Mouse (Mus musculus) lung, embryonic 15.5 days (tissue): ENCODE data around the gene Mycl. TPM values are rescaled to one million over a fixed set of nuclear protein-coding genes. Genes with fewer than 3 reads are reported as not detected.
A peak's percentile ranks its signal among the peaks of the same experiment; 100 is the strongest.
"Not testable (repeated sequence)": the region's sequence is repeated elsewhere in the genome, so short reads cannot be mapped to it uniquely, and the experiment has no call there.

ENCODE experiments used
- ATAC-seq: fragments of 200-750 bp; cut with Nextera tagmentation; 2 replicates; pipeline ENCODE4 v1.8.0; 2017; ENCODE audit warnings: moderate number of reproducible peaks, borderline replicate concordance; ENCODE audit not compliant: low FRiP score, low TSS enrichment; ENCODE audit errors: extremely low read depth
- H3K27ac ChIP-seq: fragments of 300-500 bp; sonication (generic); 2 replicates; pipeline ENCODE4 v1.5.1; 2015; ENCODE audit warnings: moderate library complexity, mild to moderate bottlenecking, inconsistent platforms
- H3K27me3 ChIP-seq: fragments of 300-500 bp; sonication (generic); 2 replicates; pipeline ENCODE4 v1.6.1; 2015; ENCODE audit warnings: inconsistent platforms
- H3K36me3 ChIP-seq: fragments of 300-500 bp; sonication (generic); 2 replicates; pipeline ENCODE4 v1.6.1; 2015; ENCODE audit warnings: inconsistent platforms
- H3K4me1 ChIP-seq: fragments of 300-500 bp; sonication (generic); 2 replicates; pipeline ENCODE4 v1.6.1; 2015; ENCODE audit warnings: inconsistent platforms
- H3K4me2 ChIP-seq: fragments of 300-500 bp; sonication (generic); 2 replicates; pipeline ENCODE4 v1.6.1; 2015; ENCODE audit warnings: inconsistent platforms, mild to moderate bottlenecking, moderate library complexity
- H3K4me3 ChIP-seq: fragments of 300-500 bp; sonication (generic); 2 replicates; pipeline ENCODE4 v1.5.1; 2015; ENCODE audit warnings: mild to moderate bottlenecking, inconsistent platforms
- H3K9ac ChIP-seq: fragments of 300-500 bp; sonication (generic); 2 replicates; pipeline ENCODE4 v1.6.1; 2015; ENCODE audit warnings: inconsistent platforms
- H3K9me3 ChIP-seq: fragments of 300-500 bp; sonication (generic); 2 replicates; pipeline ENCODE4 v1.6.1; 2016; ENCODE audit warnings: inconsistent platforms
- WGBS: fragments of 180-500 bp; shearing (Covaris S2); methylation state at CpG from one replicate; pipeline ENCODE4 v1.1.7; 2015; 5-methylcytosine and 5-hydroxymethylcytosine counted together
- polyA plus RNA-seq: library from polyadenylated mRNA; unstranded; fragments of >200 nt; fragmentation: Nextera tagmentation; extraction: Ambion mirVana; gene quantifications from 2 replicates; pipeline ENCODE4 v1.2.1, GENCODE M21; 2015

The Mycl gene
- polyA plus RNA-seq, 1 experiment from 2014 or later, result 18.5 TPM

- Histone ChIP-seq H3K4me1 (peaks cover 18% of the 10 kb centered on the region), H3K27ac (no peak overlapping the region), H3K4me2 (no peak overlapping the region), H3K9ac (no peak overlapping the region), H3K27me3 (peaks cover 41% of the 10 kb centered on the region), H3K36me3 (no peaks in the 10 kb centered on the region), H3K9me3 (no peaks in the 10 kb centered on the region), H3K4me3 (no peak overlapping the region)
- 76% methylated on average over 17 of the region's 17 CpGs for WGBS
- ATAC-seq, result no peak
Observed at GRCm38 (mm10) chr4:123000617-123001342, 5.3 kb downstream of the Mycl start.

GRCm38 (mm10) chr4:123005054-123005966, 9.9 kb downstream of the Mycl start:
- ATAC-seq, result peak; percentile 52; the same call in 1 of the 2 replicates
- no peaks in the 10 kb centered on the region for H3K36me3 ChIP-seq
- H3K4me3 ChIP-seq, result no peak overlapping the region
- WGBS, result 16% methylated on average over 15 of the region's 15 CpGs
- H3K4me2 ChIP-seq, result peak overlapping the region; percentile 27
- peaks cover under 1% of the 10 kb centered on the region; the same call in 1 of the 2 replicates for H3K27me3 ChIP-seq
- H3K9ac ChIP-seq, result no peak overlapping the region
- H3K9me3 ChIP-seq, result no peaks in the 10 kb centered on the region
- H3K4me1 ChIP-seq, result peaks cover 15% of the 10 kb centered on the region
- H3K27ac ChIP-seq, result peak overlapping the region; percentile 73

- not testable (repeated sequence) for H3K36me3 ChIP-seq, H3K9ac ChIP-seq, H3K4me1 ChIP-seq, ATAC-seq, H3K4me3 ChIP-seq, H3K4me2 ChIP-seq, H3K27ac ChIP-seq, H3K9me3 ChIP-seq, H3K27me3 ChIP-seq
- WGBS, result 82% methylated on average over 4 of the region's 4 CpGs
Observed at GRCm38 (mm10) chr4:123012501-123012900, 17.0 kb downstream of the Mycl start.

- peaks cover 18% of the 10 kb centered on the region for H3K4me1 ChIP-seq
- no peak overlapping the region for H3K27ac ChIP-seq
- no peaks in the 10 kb centered on the region for H3K27me3 ChIP-seq
- no peak overlapping the region for H3K9ac ChIP-seq
- no peak overlapping the region for H3K4me2 ChIP-seq
- no peak overlapping the region for H3K4me3 ChIP-seq
- ATAC-seq, result no peak
- WGBS, result 69% methylated on average over 5 of the region's 5 CpGs
- H3K9me3 ChIP-seq, result no peaks in the 10 kb centered on the region
- no peaks in the 10 kb centered on the region for H3K36me3 ChIP-seq
Observed at GRCm38 (mm10) chr4:123013346-123013945, 18.0 kb downstream of the Mycl start.

- H3K4me3 ChIP-seq, result no peak overlapping the region
- no peaks in the 10 kb centered on the region for H3K27me3 ChIP-seq
- no peaks in the 10 kb centered on the region for H3K36me3 ChIP-seq
- H3K4me1 ChIP-seq, result peaks cover 21% of the 10 kb centered on the region
- WGBS, result 30% methylated on average over 3 of the region's 3 CpGs
- no peak overlapping the region for H3K4me2 ChIP-seq
- H3K9ac ChIP-seq, result no peak overlapping the region
- ATAC-seq, result no peak
- no peaks in the 10 kb centered on the region for H3K9me3 ChIP-seq
- H3K27ac ChIP-seq, result no peak overlapping the region
Observed at GRCm38 (mm10) chr4:123013949-123014406, 18.5 kb downstream of the Mycl start.

GRCm38 (mm10) chr4:123014501-123015282, 19.2 kb downstream of the Mycl start:
- Histone ChIP-seq H3K4me2 (no peak overlapping the region), H3K27me3 (no peaks in the 10 kb centered on the region), H3K36me3 (no peaks in the 10 kb centered on the region), H3K9me3 (no peaks in the 10 kb centered on the region), H3K4me1 (peaks cover 24% of the 10 kb centered on the region), H3K27ac (no peak overlapping the region), H3K9ac (no peak overlapping the region), H3K4me3 (no peak overlapping the region)
- 34% methylated on average over 7 of the region's 7 CpGs for WGBS
- no peak for ATAC-seq

DNA sequence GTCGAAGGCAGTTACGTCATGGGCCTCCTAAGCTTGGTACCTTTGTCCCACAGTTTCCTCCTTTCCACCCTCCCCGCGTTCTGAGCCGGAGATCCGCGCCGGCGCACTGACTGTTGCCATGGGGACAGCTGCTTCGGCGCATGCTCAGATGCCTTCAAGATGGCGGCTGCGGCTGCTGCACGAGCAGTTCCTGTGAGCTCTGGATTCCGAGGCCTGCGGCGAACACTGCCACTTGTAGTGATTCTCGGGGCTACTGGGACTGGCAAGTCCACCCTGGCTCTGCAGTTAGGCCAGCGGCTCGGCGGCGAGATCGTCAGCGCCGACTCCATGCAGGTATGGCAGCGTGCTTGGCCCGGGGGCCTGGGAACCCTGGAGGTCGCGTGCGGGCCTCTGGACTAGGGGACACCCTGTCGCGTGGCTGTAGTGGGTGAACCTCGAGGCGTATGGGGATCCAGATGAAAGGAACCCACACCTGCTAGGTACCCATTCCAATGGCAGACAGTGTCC, 21.1 kb downstream of the Mycl start, which contains the start of gene Trit1:
Trit1 (plus strand) TSS at position 147 of the 507 bp plus-strand sequence.
- WGBS, result under 1% methylated on average over 34 of the region's 34 CpGs
- ATAC-seq, result peak; percentile 93
- Histone ChIP-seq H3K27ac (peak within 1 kb of the TSS; percentile 83), H3K4me3 (peak within 1 kb of the TSS; percentile 76), H3K36me3 (no peaks in the 10 kb centered on the region), H3K9ac (peak within 1 kb of the TSS; percentile 90), H3K27me3 (no peaks in the 10 kb centered on the region), H3K4me2 (peak within 1 kb of the TSS; percentile 67), H3K9me3 (no peaks in the 10 kb centered on the region), H3K4me1 (peaks cover 24% of the 10 kb centered on the region)

DNA sequence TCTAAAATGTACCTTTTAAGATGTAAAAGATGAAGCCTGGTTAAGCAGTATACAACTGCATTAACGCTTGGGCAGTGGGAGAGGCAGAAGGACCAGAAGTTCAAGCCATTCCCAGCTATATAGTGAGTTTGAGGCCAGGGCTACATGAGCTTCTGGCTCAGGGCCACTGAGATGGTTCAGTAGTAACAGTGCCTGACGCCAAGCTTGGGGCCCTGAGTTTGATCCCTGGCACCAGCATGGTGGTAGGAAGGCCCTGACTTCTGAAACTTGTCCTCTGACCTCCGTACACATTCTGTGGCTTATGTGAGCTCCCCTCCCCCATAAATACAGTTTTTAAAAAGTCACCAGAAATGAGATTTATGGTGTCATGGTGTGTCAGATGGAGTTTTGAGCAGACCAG, 26.1 kb downstream of the Mycl start:
- no peaks in the 10 kb centered on the region for H3K27me3 ChIP-seq
- H3K4me3 ChIP-seq, result no peak overlapping the region
- no peak overlapping the region for H3K9ac ChIP-seq
- H3K4me1 ChIP-seq, result peaks cover 19% of the 10 kb centered on the region
- H3K36me3 ChIP-seq, result 0 out of 2 replicates have a peak, but pooled peaks cover 4% of the 10 kb centered on the region
- H3K27ac ChIP-seq, result no peak overlapping the region
- no peak overlapping the region for H3K4me2 ChIP-seq
- no peaks in the 10 kb centered on the region for H3K9me3 ChIP-seq
- 92% methylated on average over 3 of the region's 3 CpGs for WGBS
- no peak for ATAC-seq

DNA sequence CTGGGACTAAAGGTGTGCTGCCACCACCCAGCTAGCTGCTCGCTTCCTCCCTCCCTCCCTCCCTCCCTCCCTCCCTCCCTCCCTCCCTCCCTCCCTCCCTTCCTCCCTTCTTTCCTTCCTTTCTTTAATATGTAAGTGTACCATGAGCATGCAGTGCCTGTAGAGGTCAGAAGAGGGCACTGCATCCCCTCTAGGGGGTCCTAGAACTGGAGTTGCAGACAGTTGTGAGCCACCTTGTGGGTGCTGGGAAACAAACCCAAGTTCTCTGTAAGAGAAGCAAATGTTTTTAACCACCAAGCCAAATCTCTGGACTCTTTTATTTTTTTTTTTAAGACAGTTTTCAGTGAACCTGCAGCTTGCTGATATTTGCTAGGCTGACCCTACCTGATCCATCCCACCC, 27.4 kb downstream of the Mycl start:
- Histone ChIP-seq H3K9ac (no peak overlapping the region), H3K27ac (no peak overlapping the region), H3K4me1 (peaks cover 11% of the 10 kb centered on the region), H3K9me3 (no peaks in the 10 kb centered on the region), H3K4me3 (no peak overlapping the region), H3K4me2 (no peak overlapping the region), H3K36me3 (peaks cover 12% of the 10 kb centered on the region; the same call in 1 of the 2 replicates), H3K27me3 (no peaks in the 10 kb centered on the region)
- 100% methylated on average over 1 of the region's 1 CpGs for WGBS
- ATAC-seq, result no peak

DNA sequence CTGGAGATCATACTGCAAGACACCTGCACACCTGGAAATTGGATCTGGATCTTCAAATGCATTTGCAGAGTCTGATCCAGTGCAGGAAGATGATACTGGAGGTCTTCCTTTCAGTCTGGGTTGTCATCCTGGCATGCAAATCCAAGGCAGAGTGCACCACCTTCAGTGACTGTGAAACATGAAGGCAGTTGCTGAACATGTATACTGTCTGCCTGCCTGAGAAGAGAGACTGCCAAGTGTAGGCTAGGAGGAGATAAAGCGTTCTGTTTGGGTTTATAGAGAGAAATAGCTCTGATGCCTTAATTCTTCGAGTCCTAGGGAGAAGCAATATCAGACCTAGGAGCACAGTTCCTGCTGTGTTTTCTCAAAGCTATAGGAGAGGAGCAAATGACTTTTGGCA, 30.0 kb downstream of the Mycl start:
- H3K4me2 ChIP-seq, result no peak overlapping the region
- H3K9ac ChIP-seq, result no peak overlapping the region
- H3K27me3 ChIP-seq, result no peaks in the 10 kb centered on the region
- no peak overlapping the region for H3K4me3 ChIP-seq
- H3K27ac ChIP-seq, result no peak overlapping the region
- no peak for ATAC-seq
- no peaks in the 10 kb centered on the region for H3K9me3 ChIP-seq
- no peaks in the 10 kb centered on the region for H3K4me1 ChIP-seq
- H3K36me3 ChIP-seq, result peaks cover 16% of the 10 kb centered on the region; the same call in 1 of the 2 replicates
- WGBS, result 71% methylated on average over 2 of the region's 2 CpGs

GRCm38 (mm10) chr4:123026161-123026560, 30.7 kb downstream of the Mycl start:
- Histone ChIP-seq H3K4me1 (no peaks in the 10 kb centered on the region), H3K27ac (no peak overlapping the region), H3K4me2 (no peak overlapping the region), H3K9me3 (no peaks in the 10 kb centered on the region), H3K36me3 (peaks cover 20% of the 10 kb centered on the region; the same call in 1 of the 2 replicates), H3K27me3 (no peaks in the 10 kb centered on the region), H3K4me3 (no peak overlapping the region), H3K9ac (no peak overlapping the region)
- WGBS, result 89% methylated on average over 13 of the region's 13 CpGs
- no peak for ATAC-seq
